Mouse (Mus musculus): ENCODE results near the gene Wdr81. TPM values are rescaled to one million over a fixed set of nuclear protein-coding genes. Genes with fewer than 3 reads are reported as not detected.
A peak's percentile ranks its signal among the peaks of the same experiment; 100 is the strongest.

Gene Wdr81
- polyA plus RNA-seq (2015; fragmentation: Nextera tagmentation; extraction: Ambion mirVana): 5.0 and 6.2 TPM in 2 replicates

GRCm38 (mm10) chr11:75453991-75454930, at the start of gene Wdr81:
Gene Wdr81 (minus strand): TSS chr11:75454717.
- Histone ChIP-seq H3K27ac (peak within 1 kb of the TSS; percentile 71), H3K9ac (peak within 1 kb of the TSS; percentile 71), H3K36me3 (peaks cover 11% of the 10 kb centered on the region), H3K4me1 (peaks cover 37% of the 10 kb centered on the region), H3K9me3 (replicated peaks) (no peaks in the 10 kb centered on the region), H3K27me3 (no peaks in the 10 kb centered on the region), H3K4me3 (replicated peaks) (peak within 1 kb of the TSS; percentile 76), H3K4me2 (peak within 1 kb of the TSS; percentile 97)
- WGBS: 1% methylated on average over 56 of the region's 56 CpGs
- ATAC-seq (replicated peaks; ENCODE audit: low FRiP score): peak; percentile 93

- no peak for ATAC-seq (replicated peaks; ENCODE audit: low FRiP score)
These were observed 43.6 kb upstream of the Wdr81 start for GRCm38 (mm10) chr11:75498126-75498525.

GRCm38 (mm10) chr11:75494296-75495049, 40.0 kb upstream of the Wdr81 start:
- no peak overlapping the region for H3K4me2 ChIP-seq
- H3K9ac ChIP-seq: no peak overlapping the region
- no peak overlapping the region for H3K4me3 ChIP-seq (replicated peaks)
- ATAC-seq (replicated peaks; ENCODE audit: low FRiP score): no peak
- no peaks in the 10 kb centered on the region for H3K27me3 ChIP-seq
- H3K27ac ChIP-seq: no peak overlapping the region
- peaks cover 100% of the 10 kb centered on the region for H3K36me3 ChIP-seq
- no peaks in the 10 kb centered on the region for H3K9me3 ChIP-seq (replicated peaks)
- H3K4me1 ChIP-seq: no peaks in the 10 kb centered on the region
- 93% methylated on average over 10 of the region's 10 CpGs for WGBS

More at GRCm38 (mm10) chr11:75498126-75498525, 43.6 kb upstream of the Wdr81 start:
- H3K27me3 ChIP-seq: no peaks in the 10 kb centered on the region
- no peak overlapping the region for H3K27ac ChIP-seq
- H3K9ac ChIP-seq: no peak overlapping the region
- no peak overlapping the region for H3K4me3 ChIP-seq (replicated peaks)
- H3K4me1 ChIP-seq: no peaks in the 10 kb centered on the region
- H3K9me3 ChIP-seq (replicated peaks): no peaks in the 10 kb centered on the region
- WGBS: 86% methylated on average over 1 of the region's 1 CpGs
- peaks cover 100% of the 10 kb centered on the region for H3K36me3 ChIP-seq
- no peak overlapping the region for H3K4me2 ChIP-seq

- H3K4me2 ChIP-seq: peak overlapping the region; percentile 86
- 40% methylated on average over 6 of the region's 6 CpGs for WGBS
- ATAC-seq (replicated peaks; ENCODE audit: low FRiP score): no peak
- H3K9me3 ChIP-seq (replicated peaks): no peaks in the 10 kb centered on the region
- peaks cover 11% of the 10 kb centered on the region for H3K4me1 ChIP-seq
- peak overlapping the region; percentile 65; the same call in 1 of the 2 replicates for H3K27ac ChIP-seq
- H3K27me3 ChIP-seq: peaks cover 4% of the 10 kb centered on the region; the same call in 1 of the 2 replicates
- peaks cover 45% of the 10 kb centered on the region for H3K36me3 ChIP-seq
- peak overlapping the region; percentile 94 for H3K9ac ChIP-seq
- peak overlapping the region; percentile 85 for H3K4me3 ChIP-seq (replicated peaks)
These were observed 33.0 kb upstream of the Wdr81 start for GRCm38 (mm10) chr11:75487496-75487895.

GRCm38 (mm10) chr11:75486601-75487285, 32.2 kb upstream of the Wdr81 start, which contains the start of gene Prpf8:
Gene Prpf8 (plus strand): TSS chr11:75486816.
- Histone ChIP-seq H3K36me3 (peaks cover 37% of the 10 kb centered on the region), H3K27me3 (peaks cover 4% of the 10 kb centered on the region; the same call in 1 of the 2 replicates), H3K4me3 (replicated peaks) (peak within 1 kb of the TSS; percentile 85), H3K4me2 (peak within 1 kb of the TSS; percentile 86), H3K9ac (peak within 1 kb of the TSS; percentile 94), H3K9me3 (replicated peaks) (no peaks in the 10 kb centered on the region), H3K4me1 (peaks cover 11% of the 10 kb centered on the region), H3K27ac (peak within 1 kb of the TSS; percentile 65)
- under 1% methylated on average over 52 of the region's 52 CpGs for WGBS
- ATAC-seq (replicated peaks; ENCODE audit: low FRiP score): peak; percentile 100

- H3K4me2 ChIP-seq: peak overlapping the region; percentile 86
- peak overlapping the region; percentile 85 for H3K4me3 ChIP-seq (replicated peaks)
- no peaks in the 10 kb centered on the region for H3K9me3 ChIP-seq (replicated peaks)
- peaks cover 11% of the 10 kb centered on the region for H3K4me1 ChIP-seq
- ATAC-seq (replicated peaks; ENCODE audit: low FRiP score): peak; percentile 42
- peaks cover 31% of the 10 kb centered on the region for H3K36me3 ChIP-seq
- no peak overlapping the region for H3K27ac ChIP-seq
- WGBS: 21% methylated on average over 3 of the region's 3 CpGs
- H3K27me3 ChIP-seq: peaks cover 4% of the 10 kb centered on the region; the same call in 1 of the 2 replicates
- H3K9ac ChIP-seq: no peak overlapping the region
These were observed 31.7 kb upstream of the Wdr81 start for GRCm38 (mm10) chr11:75486192-75486591.

- no peak overlapping the region for H3K4me3 ChIP-seq (replicated peaks)
- no peaks in the 10 kb centered on the region for H3K9me3 ChIP-seq (replicated peaks)
- peaks cover 4% of the 10 kb centered on the region; the same call in 1 of the 2 replicates for H3K27me3 ChIP-seq
- ATAC-seq (replicated peaks; ENCODE audit: low FRiP score): no peak
- H3K4me2 ChIP-seq: no peak overlapping the region
- H3K4me1 ChIP-seq: peaks cover 4% of the 10 kb centered on the region
- no peaks in the 10 kb centered on the region for H3K36me3 ChIP-seq
- H3K27ac ChIP-seq: no peak overlapping the region
- 66% methylated on average over 7 of the region's 7 CpGs for WGBS
- no peak overlapping the region for H3K9ac ChIP-seq
These were observed 18.9 kb upstream of the Wdr81 start for GRCm38 (mm10) chr11:75473376-75473775.

GRCm38 (mm10) chr11:75472469-75473081, 18.1 kb upstream of the Wdr81 start:
- Histone ChIP-seq H3K27ac (no peak overlapping the region), H3K4me3 (replicated peaks) (no peak overlapping the region), H3K9me3 (replicated peaks) (no peaks in the 10 kb centered on the region), H3K4me2 (no peak overlapping the region), H3K9ac (no peak overlapping the region), H3K36me3 (no peaks in the 10 kb centered on the region), H3K4me1 (peaks cover 12% of the 10 kb centered on the region), H3K27me3 (peaks cover 4% of the 10 kb centered on the region; the same call in 1 of the 2 replicates)
- WGBS: 82% methylated on average over 11 of the region's 11 CpGs
- ATAC-seq (replicated peaks; ENCODE audit: low FRiP score): no peak

GRCm38 (mm10) chr11:75470675-75471074, 16.2 kb upstream of the Wdr81 start:
- Histone ChIP-seq H3K4me3 (replicated peaks) (no peak overlapping the region), H3K9ac (no peak overlapping the region), H3K4me2 (no peak overlapping the region), H3K4me1 (peaks cover 14% of the 10 kb centered on the region), H3K27me3 (no peaks in the 10 kb centered on the region), H3K9me3 (replicated peaks) (no peaks in the 10 kb centered on the region), H3K36me3 (peaks cover 7% of the 10 kb centered on the region), H3K27ac (no peak overlapping the region)
- ATAC-seq (replicated peaks; ENCODE audit: low FRiP score): no peak
- 80% methylated on average over 3 of the region's 3 CpGs for WGBS

GRCm38 (mm10) chr11:75469261-75469660, 14.7 kb upstream of the Wdr81 start:
- Histone ChIP-seq H3K27me3 (no peaks in the 10 kb centered on the region), H3K4me1 (peaks cover 14% of the 10 kb centered on the region), H3K4me3 (replicated peaks) (no peak overlapping the region), H3K9ac (no peak overlapping the region), H3K9me3 (replicated peaks) (no peaks in the 10 kb centered on the region), H3K36me3 (peaks cover 20% of the 10 kb centered on the region), H3K4me2 (no peak overlapping the region), H3K27ac (no peak overlapping the region)
- no peak for ATAC-seq (replicated peaks; ENCODE audit: low FRiP score)
- 88% methylated on average over 4 of the region's 4 CpGs for WGBS

GRCm38 (mm10) chr11:75468410-75468809, 13.9 kb upstream of the Wdr81 start:
- peak overlapping the region; percentile 59 for H3K9ac ChIP-seq
- peak overlapping the region; percentile 23; the same call in 1 of the 2 replicates for H3K27ac ChIP-seq
- 60% methylated on average over 7 of the region's 7 CpGs for WGBS
- H3K36me3 ChIP-seq: peaks cover 21% of the 10 kb centered on the region
- H3K9me3 ChIP-seq (replicated peaks): no peaks in the 10 kb centered on the region
- no peak; the same call in 1 of the 2 replicates for ATAC-seq (replicated peaks; ENCODE audit: low FRiP score)
- peaks cover 19% of the 10 kb centered on the region for H3K4me1 ChIP-seq
- H3K4me2 ChIP-seq: peak overlapping the region; percentile 88
- no peaks in the 10 kb centered on the region for H3K27me3 ChIP-seq
- peak overlapping the region; percentile 55 for H3K4me3 ChIP-seq (replicated peaks)

Data from kidney, embryonic 15.5 days (tissue).